Mouse (Mus musculus) forebrain, embryonic 11.5 days (tissue): ENCODE results near the gene Stom. TPM values are rescaled to one million over a fixed set of nuclear protein-coding genes. Genes with fewer than 3 reads are reported as not detected.

Experiments
- ATAC-seq: fragments of 200-750 bp; cut with Nextera tagmentation; replicated peaks from 2 replicates; pipeline ENCODE4 v1.8.0; 2017; ENCODE audit warnings: moderate TSS enrichment; ENCODE audit not compliant: low FRiP score
- DNase-seq: peaks from one replicate; pipeline ENCODE4 v3.0.0-alpha.2; 2017; ENCODE audit warnings: low spot score
- H3K27ac ChIP-seq: fragments of 300-500 bp; sonication (generic); 2 replicates; pipeline ENCODE4 v1.5.1; 2014; ENCODE audit warnings: low read depth, low read length
- H3K27me3 ChIP-seq: fragments of 300-500 bp; sonication (generic); 2 replicates; pipeline ENCODE4 v1.6.1; 2014; ENCODE audit warnings: mild to moderate bottlenecking, low read length, mixed read lengths; ENCODE audit not compliant: control insufficient read depth, insufficient read depth
- H3K36me3 ChIP-seq: fragments of 300-500 bp; sonication (generic); 2 replicates; pipeline ENCODE4 v1.6.1; 2014; ENCODE audit warnings: mild to moderate bottlenecking, low read length, moderate library complexity, mixed read lengths; ENCODE audit not compliant: control insufficient read depth, insufficient read depth
- H3K4me1 ChIP-seq: fragments of 300-500 bp; sonication (generic); replicated peaks from 2 replicates; pipeline ENCODE4 v1.6.1; 2014; ENCODE audit warnings: low read length, mixed read lengths; ENCODE audit not compliant: control insufficient read depth, insufficient read depth
- H3K4me2 ChIP-seq: fragments of 300-500 bp; sonication (generic); 2 replicates; pipeline ENCODE4 v1.6.1; 2014; ENCODE audit warnings: low read depth, mild to moderate bottlenecking, low read length, moderate library complexity, mixed read lengths; ENCODE audit not compliant: severe bottlenecking
- H3K4me3 ChIP-seq: fragments of 300-500 bp; sonication (generic); 2 replicates; pipeline ENCODE4 v1.5.1; 2014; ENCODE audit warnings: low read depth, low read length
- H3K9ac ChIP-seq: fragments of 300-500 bp; sonication (generic); 2 replicates; pipeline ENCODE4 v1.6.1; 2014; ENCODE audit warnings: low read length
- H3K9me3 ChIP-seq: fragments of 300-500 bp; sonication (generic); 2 replicates; pipeline ENCODE4 v1.6.1; 2016; ENCODE audit warnings: low read length, mixed read lengths; ENCODE audit not compliant: control insufficient read depth
- whole genome bisulfite sequencing: fragments of 180-500 bp; shearing (Covaris S2); extraction: QIAGEN DNeasy Blood & Tissue Kit; methylation state at CpG from one replicate; pipeline ENCODE4 v1.1.7; 2014; 5-methylcytosine and 5-hydroxymethylcytosine counted together
- polyA plus RNA-seq: library from polyadenylated mRNA; unstranded; fragments of >200 nt; fragmentation: Nextera tagmentation; extraction: Ambion mirVana; gene quantifications from 2 replicates; pipeline ENCODE4 v1.2.1, GENCODE M21; 2014

Gene Stom
- polyA plus RNA-seq, 1 experiment from 2014 or later: 13.0 TPM

- Histone ChIP-seq H3K4me2 (no peak overlapping the region), H3K27me3 (no peaks in the 10 kb centered on the region), H3K36me3 (no peaks in the 10 kb centered on the region), H3K27ac (no peak overlapping the region), H3K9ac (no peak overlapping the region), H3K4me1 (no peaks in the 10 kb centered on the region), H3K9me3 (no peaks in the 10 kb centered on the region), H3K4me3 (no peak overlapping the region)
- WGBS: 85% methylated on average over 1 of the region's 1 CpGs
- no peak for DNase-seq
- ATAC-seq: no peak
Observed at GRCm38 (mm10) chr2:35308166-35308565, 28.6 kb downstream of the Stom start.

GRCm38 (mm10) chr2:35302049-35302885, 34.5 kb downstream of the Stom start:
- ATAC-seq: no peak
- WGBS: 80% methylated on average over 13 of the region's 13 CpGs
- H3K27ac ChIP-seq: no peak overlapping the region

GRCm38 (mm10) chr2:35299437-35299836, 37.3 kb downstream of the Stom start:
- Histone ChIP-seq H3K9me3 (no peaks in the 10 kb centered on the region), H3K27me3 (no peaks in the 10 kb centered on the region), H3K4me2 (no peak overlapping the region), H3K4me1 (no peaks in the 10 kb centered on the region), H3K27ac (no peak overlapping the region), H3K9ac (no peak overlapping the region), H3K36me3 (no peaks in the 10 kb centered on the region), H3K4me3 (no peak overlapping the region)
- 87% methylated on average over 2 of the region's 2 CpGs for WGBS
- DNase-seq (no peak), ATAC-seq (no peak)

More at GRCm38 (mm10) chr2:35302049-35302885, 34.5 kb downstream of the Stom start:
- no peak overlapping the region for H3K4me3 ChIP-seq
- H3K9me3 ChIP-seq: no peaks in the 10 kb centered on the region
- H3K4me2 ChIP-seq: no peak overlapping the region
- no peaks in the 10 kb centered on the region for H3K36me3 ChIP-seq
- no peaks in the 10 kb centered on the region for H3K27me3 ChIP-seq
- DNase-seq: no peak
- H3K4me1 ChIP-seq: no peaks in the 10 kb centered on the region
- H3K9ac ChIP-seq: no peak overlapping the region

- no peaks in the 10 kb centered on the region for H3K27me3 ChIP-seq
- H3K4me2 ChIP-seq: no peak overlapping the region
- ATAC-seq (peak; percentile 53; the same call in 1 of the 2 replicates), DNase-seq (peak; percentile 88)
- WGBS: 28% methylated on average over 15 of the region's 15 CpGs
- no peaks in the 10 kb centered on the region for H3K4me1 ChIP-seq
- H3K36me3 ChIP-seq: no peaks in the 10 kb centered on the region
- H3K9ac ChIP-seq: no peak overlapping the region
- H3K27ac ChIP-seq: no peak overlapping the region
- no peaks in the 10 kb centered on the region for H3K9me3 ChIP-seq
- no peak overlapping the region for H3K4me3 ChIP-seq
Observed at GRCm38 (mm10) chr2:35297703-35298332, 39.0 kb downstream of the Stom start.

GRCm38 (mm10) chr2:35293291-35293690, 43.5 kb downstream of the Stom start:
- no peak overlapping the region for H3K4me2 ChIP-seq
- no peaks in the 10 kb centered on the region for H3K4me1 ChIP-seq
- ATAC-seq (no peak), DNase-seq (no peak)
- no peaks in the 10 kb centered on the region for H3K9me3 ChIP-seq
- H3K27ac ChIP-seq: no peak overlapping the region
- H3K27me3 ChIP-seq: no peaks in the 10 kb centered on the region
- 91% methylated on average over 8 of the region's 8 CpGs for WGBS
- H3K36me3 ChIP-seq: no peaks in the 10 kb centered on the region
- H3K4me3 ChIP-seq: no peak overlapping the region
- H3K9ac ChIP-seq: no peak overlapping the region

- no peak overlapping the region for H3K4me2 ChIP-seq
- no peaks in the 10 kb centered on the region for H3K4me1 ChIP-seq
- WGBS: 79% methylated on average over 3 of the region's 3 CpGs
- no peaks in the 10 kb centered on the region for H3K27me3 ChIP-seq
- H3K27ac ChIP-seq: no peak overlapping the region
- no peak overlapping the region for H3K9ac ChIP-seq
- no peaks in the 10 kb centered on the region for H3K9me3 ChIP-seq
- no peak for ATAC-seq
- H3K36me3 ChIP-seq: no peaks in the 10 kb centered on the region
- H3K4me3 ChIP-seq: no peak overlapping the region
- DNase-seq: no peak
Observed at GRCm38 (mm10) chr2:35292700-35293099, 44.1 kb downstream of the Stom start.

- no peak overlapping the region for H3K9ac ChIP-seq
- H3K27ac ChIP-seq: no peak overlapping the region
- ATAC-seq: no peak
- peak; percentile 67 for DNase-seq
- no peaks in the 10 kb centered on the region for H3K27me3 ChIP-seq
- WGBS: 23% methylated on average over 3 of the region's 3 CpGs
- H3K9me3 ChIP-seq: no peaks in the 10 kb centered on the region
- H3K4me3 ChIP-seq: no peak overlapping the region
- H3K4me1 ChIP-seq: no peaks in the 10 kb centered on the region
- H3K4me2 ChIP-seq: no peak overlapping the region
- H3K36me3 ChIP-seq: no peaks in the 10 kb centered on the region
Observed at GRCm38 (mm10) chr2:35291856-35292255, 44.9 kb downstream of the Stom start.

GRCm38 (mm10) chr2:35288758-35289635, 47.8 kb downstream of the Stom start:
- Histone ChIP-seq H3K4me2 (no peak overlapping the region), H3K27ac (no peak overlapping the region), H3K36me3 (no peaks in the 10 kb centered on the region), H3K27me3 (no peaks in the 10 kb centered on the region), H3K4me3 (no peak overlapping the region), H3K9me3 (no peaks in the 10 kb centered on the region), H3K4me1 (no peaks in the 10 kb centered on the region), H3K9ac (no peak overlapping the region)
- ATAC-seq (peak; percentile 67), DNase-seq (peak; percentile 89)
- 38% methylated on average over 13 of the region's 13 CpGs for WGBS
